Mouse (Mus musculus) C2C12 (cell line): Measurements from ENCODE around the gene Ssmem1.

Experiments
- CEBPB ChIP-seq: IDR thresholded peaks from one replicate; pipeline ENCODE4 v1.6.1; 2011; ENCODE audit warnings: low read depth, mild to moderate bottlenecking, control low read depth, moderate library complexity
- CTCF ChIP-seq: IDR thresholded peaks from one replicate; pipeline ENCODE4 v1.5.1; 2011; ENCODE audit not compliant: control insufficient read depth, insufficient read depth, insufficient read length
- FOSL1 ChIP-seq: IDR thresholded peaks from one replicate; pipeline ENCODE4 v1.8.0; 2011; ENCODE audit warnings: mild to moderate bottlenecking, low read length; ENCODE audit not compliant: poor library complexity, insufficient read depth, severe bottlenecking
- MAX ChIP-seq: IDR thresholded peaks from one replicate; pipeline ENCODE4 v1.6.1; 2011; ENCODE audit warnings: mild to moderate bottlenecking, control low read depth
- MYOD1 ChIP-seq: IDR thresholded peaks from one replicate; pipeline ENCODE4 v1.6.1; 2011; ENCODE audit warnings: low read depth; ENCODE audit not compliant: control insufficient read depth, insufficient read length
- MYOG ChIP-seq: IDR thresholded peaks from one replicate; pipeline ENCODE4 v1.6.1; 2011; ENCODE audit not compliant: control insufficient read depth, insufficient read length; ENCODE audit errors: extremely low read depth
- USF1 ChIP-seq: IDR thresholded peaks from one replicate; pipeline ENCODE4 v1.6.1; 2011; ENCODE audit warnings: low read depth, mild to moderate bottlenecking, control low read depth, moderate library complexity

GRCm38 (mm10) chr6:30538240-30538639 lies 28.6 kb downstream of the Ssmem1 start:
- TF ChIP-seq USF1 = no peak
- TF ChIP-seq MYOG = no peak
- TF ChIP-seq CTCF = no peak
- no peak for TF ChIP-seq MAX
- no peak for TF ChIP-seq MYOD1
- TF ChIP-seq CEBPB = no peak
- no peak for TF ChIP-seq FOSL1
